Mouse (Mus musculus) T-helper 1 cell (primary cell): ENCODE data around the gene Apol9a.

Experiments used
- in situ Hi-C: fragments of 300-600 bp; cut with MboI, MseI; formaldehyde crosslinking; loops from one replicate; pipeline ENCODE4 v1.15.1; 2025; ENCODE audit warnings: high pct_unique_total_duplicates

Apol9a gene

DNA sequence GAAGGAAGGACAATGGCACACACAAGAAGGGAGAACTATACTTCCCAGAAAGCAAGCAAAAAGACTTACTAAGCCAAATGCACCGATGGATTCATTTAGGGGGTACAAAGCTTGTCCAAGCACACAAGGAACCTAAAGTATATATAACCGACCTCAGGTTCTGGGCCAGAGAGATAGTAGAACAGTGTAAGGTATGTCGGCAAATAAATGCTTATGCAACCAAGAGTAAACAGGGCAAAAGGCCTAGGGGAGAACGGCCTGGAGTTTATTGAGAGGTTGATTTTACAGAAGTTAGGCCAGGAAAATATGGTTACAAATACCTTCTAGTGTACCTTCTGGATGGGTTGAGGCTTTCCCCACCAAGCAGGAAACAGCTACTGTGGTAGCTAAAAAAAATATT is 33.5 kb downstream of the Apol9a start:
- in situ Hi-C loops = no loop called here

DNA sequence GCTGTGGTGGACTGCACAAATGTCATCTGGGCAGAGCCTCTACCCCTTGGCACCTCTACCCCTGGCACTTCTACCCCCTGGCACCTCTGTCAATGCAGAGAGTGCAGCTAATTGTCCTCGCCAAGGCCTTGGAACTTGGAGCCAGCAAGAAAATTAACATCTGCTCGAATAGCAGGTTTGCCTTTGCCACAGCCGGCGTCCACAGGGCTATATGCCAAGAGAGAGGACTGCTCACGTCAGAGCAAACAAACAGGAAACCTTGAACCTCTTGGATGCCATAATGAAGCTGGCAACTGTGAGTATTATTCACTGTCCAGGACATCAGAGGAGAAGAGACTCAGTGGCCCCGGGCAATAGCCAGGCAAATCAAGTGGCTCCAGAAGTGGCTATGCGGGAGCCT is 34.0 kb downstream of the Apol9a start:
- in situ Hi-C loops = no loop called here

DNA sequence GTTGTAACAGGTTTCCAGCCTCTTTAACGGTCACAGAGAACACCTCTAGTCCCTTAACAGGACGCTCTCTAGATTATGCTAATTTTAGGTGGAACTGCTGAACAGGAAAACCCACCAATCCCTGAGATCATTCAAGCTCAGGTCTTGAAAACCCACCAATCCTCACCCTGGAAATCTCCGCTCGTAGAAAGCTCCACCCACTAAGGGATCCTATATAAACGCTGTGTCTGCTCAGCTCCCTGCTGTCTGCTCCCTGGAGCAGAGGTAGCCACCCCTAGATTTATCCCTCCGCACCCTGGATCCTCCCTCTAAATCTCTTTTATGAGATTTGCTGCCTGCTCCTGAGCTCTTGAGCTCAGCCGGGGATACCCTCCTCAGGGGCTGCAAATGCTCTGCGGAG is 40.3 kb downstream of the Apol9a start:
- in situ Hi-C loops = no loop called here

DNA sequence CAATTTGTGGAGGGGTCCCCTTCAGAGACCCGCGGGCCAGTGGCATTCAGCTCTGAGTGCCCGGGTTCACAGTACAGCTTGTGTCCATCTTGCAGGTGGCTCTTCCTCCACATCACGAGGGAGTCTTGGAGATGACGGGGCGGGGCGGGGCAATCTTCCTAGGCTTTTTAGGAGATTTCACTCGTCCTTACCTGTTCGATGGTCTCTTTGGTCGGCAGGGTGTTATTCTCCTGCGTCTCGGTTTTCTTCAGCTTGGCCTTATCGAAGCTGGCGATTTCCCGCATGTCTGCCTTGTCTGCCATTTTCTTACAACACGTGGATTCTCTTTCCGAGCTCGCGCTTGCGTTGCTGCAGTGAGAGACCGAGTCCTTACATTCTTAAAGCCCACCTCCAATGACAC is 41.0 kb downstream of the Apol9a start:
- in situ Hi-C loops = no loop called here

DNA sequence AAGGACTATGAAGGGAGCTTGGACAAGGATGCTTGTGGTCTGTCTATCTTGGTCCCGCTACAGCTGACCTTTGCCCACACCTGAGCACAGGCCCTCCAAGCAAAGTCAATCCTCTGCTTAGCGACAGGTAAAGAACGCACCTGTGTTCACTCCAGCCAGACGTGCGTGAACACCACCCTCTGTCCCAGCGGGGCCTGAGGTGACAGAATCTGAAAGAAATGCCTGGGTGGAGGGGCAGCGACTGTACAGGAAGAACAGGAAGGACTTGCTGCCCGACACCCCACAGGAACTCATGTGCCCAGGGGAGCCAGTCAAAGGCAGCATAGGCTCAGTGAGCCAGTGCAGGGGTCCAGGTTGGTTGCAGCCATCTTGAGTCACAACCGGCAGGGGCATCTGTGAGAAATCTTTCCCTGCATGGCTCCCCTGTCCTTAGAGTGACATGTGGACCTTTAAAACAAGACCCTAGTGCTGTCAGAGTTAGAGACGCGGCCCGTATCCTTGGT is 42.1 kb downstream of the Apol9a start:
- in situ Hi-C loops = no loop called here

DNA sequence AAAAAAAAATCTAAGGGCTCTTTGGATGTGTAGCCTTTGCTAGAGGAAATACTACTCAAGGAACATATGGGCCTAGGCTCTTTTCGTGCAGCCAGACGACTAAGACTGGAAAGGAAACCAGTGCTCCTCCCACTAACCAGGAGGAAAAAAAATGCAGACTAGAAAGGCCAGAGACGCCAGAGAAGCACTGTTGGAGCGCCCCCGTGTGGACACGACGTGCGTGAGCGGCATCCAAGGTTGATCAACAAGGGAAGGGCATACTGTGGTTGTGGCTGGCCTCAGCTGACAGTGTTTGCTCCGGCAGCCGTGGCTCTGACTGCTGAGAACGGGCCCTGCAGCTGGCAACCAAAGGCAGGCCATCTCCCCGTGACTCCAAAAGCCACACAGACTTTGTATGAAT is 42.8 kb downstream of the Apol9a start:
- in situ Hi-C loops = no loop called here

DNA sequence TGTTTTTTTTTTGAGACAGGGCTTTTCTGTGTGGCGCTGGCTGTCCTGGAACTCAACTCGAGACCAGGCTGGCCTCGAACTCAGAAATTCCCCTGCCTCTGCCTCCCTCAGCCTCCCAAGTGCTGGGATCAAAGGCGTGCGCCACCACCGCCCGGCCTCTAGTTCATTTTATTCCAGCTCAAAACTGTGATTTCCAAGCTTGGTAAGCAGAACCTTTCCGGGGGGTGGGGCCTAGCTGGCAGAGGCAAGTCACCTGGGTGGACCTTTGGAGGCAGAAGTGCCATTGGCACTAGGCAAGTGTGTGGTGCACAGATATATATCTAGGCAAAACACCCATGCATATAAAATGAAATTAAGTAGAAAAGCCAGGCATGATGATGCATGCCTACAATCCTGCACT is 43.4 kb downstream of the Apol9a start:
- in situ Hi-C loops = no loop called here

DNA sequence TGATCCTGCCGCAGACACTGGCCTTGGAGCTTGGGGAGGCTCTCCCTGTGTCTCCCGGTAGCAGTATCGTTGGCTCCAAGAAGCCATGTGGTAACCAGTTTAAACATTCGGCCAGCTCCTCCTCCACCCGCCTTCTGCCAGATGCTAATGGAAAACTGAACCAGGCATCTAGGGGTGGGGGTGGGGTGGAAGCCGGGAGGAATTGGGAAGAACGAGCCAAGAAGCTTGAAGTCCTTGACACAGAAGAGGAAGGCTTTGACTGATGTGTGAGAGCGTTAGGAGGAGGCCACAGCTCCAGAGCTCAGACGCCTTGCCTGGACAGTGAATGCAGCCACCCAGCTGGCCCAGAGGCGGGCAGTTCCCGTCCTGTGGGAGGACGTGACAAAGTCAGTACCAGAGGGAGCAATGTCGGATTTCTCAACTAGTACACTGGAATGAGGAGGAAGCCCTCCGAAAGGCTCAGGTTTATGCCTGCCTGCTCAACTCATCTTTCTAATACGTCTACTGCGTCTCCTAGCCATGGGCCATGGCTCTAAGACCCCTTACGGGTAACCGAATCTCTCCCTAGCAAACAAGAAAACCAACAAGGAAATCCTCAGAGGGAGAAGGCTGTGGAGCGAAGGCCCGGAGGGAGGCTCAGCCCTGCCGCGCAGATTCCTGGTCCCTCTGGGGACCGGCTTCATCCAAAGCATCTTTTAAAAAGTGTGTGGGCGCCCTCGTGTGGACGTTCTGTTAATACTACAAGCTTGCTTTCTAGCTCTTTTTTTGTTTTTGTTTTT is 44.0 kb downstream of the Apol9a start:
- in situ Hi-C loops = no loop called here

DNA sequence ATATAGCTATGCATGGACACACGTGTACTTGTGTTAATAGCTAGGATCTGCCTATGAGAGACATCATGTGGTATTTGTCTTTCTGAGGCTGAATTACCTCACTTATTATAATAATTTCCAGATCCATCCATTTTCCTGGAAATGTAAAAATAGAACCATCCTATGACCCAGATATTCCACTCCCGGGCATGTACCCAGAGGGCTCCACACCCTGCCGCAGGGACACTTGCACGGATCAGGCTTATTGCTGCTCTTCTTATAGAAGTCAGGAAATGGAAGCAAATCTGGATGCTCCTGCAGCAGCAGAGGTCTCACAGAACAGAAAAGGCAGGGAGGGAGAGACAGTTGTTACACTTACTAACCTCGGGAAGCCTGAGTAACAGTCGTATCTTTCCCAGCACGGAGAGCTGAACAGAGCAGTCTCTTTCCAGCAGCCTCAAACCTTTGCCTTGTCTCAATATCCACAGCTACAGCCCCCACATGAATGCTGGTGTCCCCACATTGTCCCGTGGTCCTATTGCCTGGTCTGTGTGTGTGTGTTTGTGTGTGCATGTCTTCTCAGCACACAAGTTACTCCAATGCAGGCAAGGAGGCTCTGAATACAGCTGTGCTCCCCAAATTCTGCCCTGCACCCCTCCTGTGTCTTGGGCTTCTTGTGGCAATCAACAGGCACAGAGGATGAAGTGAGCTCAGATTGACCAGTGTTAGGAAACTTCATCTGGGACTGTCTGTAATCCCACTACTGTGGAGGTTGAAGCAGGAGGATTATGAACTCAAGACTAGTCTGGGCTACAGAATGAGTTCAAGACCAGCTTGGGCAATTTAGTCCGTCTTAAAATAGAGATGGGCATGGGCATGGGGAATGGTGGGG is 45.0 kb downstream of the Apol9a start:
- in situ Hi-C loops = no loop called here

DNA sequence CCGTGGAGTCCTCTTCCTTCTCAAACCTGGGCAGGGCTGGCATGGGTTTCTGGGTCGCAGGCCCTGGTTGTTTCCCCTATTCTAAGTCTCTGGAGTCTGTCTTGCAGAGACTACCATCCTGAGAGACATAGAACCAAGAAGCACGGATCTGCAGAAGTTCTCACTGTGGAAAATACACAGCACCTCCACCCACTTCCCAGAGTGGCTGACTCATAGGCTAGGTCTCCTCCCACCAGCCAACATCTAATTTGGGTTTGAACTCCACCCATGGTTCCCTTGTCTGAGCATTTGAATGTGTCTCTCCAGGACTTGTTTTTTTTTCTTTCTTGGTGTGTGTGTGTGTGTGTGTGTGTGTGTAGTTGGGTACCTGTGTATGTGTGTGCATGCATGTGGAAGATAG is 46.9 kb downstream of the Apol9a start:
- in situ Hi-C loops = no loop called here

DNA sequence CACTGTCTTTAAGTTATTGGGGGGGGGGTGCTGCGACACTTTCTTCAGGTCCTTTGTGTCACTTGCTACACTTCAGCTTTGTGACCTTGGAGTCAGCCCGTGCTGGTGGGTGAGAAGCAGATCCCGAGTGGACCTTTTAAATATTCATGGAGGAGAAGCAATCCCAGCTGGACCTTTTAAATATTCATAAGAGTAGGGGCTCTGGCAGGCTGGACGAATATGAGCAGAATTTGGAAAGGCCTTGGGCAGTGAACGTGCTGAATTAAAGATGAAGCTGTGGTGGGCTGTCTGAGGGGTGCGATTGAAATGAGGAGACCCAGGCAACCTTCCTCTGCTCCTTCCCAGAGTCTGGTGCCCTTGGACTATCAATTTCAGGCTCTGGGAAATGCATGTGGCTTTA is 47.4 kb downstream of the Apol9a start:
- in situ Hi-C loops = no loop called here

DNA sequence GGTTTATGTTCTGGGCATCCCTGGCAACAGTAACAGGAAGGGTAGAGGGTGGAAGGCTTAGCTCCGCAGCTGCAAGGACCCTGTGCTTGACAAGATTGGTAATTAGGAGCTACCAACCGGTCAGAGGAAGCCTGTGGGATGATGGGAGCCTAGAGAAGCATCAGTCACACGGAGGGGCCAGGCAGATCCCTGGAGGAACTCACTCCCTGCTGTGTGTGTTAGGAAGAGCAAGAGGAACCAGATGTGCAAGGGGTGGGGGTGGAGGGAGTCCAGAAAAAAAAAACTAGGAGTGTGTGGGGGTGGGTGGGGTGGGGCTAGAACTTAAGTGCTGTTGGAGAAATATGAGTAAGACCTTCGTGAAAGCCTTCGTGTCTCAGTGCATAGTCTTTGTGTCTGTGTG is 48.0 kb downstream of the Apol9a start:
- in situ Hi-C loops = no loop called here

DNA sequence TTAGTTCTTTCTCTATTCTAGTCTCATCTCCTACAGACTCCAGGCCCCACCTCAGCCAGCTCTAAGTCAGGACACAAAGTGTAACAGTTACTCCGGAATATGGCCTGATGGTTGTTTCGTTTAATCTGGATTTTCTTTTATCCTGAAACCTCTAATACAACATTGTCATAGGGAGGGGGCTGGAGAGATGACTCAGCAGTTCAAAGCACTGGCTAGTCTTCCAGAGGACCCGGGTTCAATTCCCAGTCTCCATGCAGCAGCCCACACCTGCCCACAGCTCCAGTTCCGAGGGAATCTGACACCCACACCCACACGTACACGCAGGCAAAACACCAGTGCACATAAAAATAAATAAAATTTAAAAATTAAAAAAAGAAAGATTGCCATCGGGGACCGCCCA is 51.0 kb downstream of the Apol9a start:
- in situ Hi-C loops = no loop called here

DNA sequence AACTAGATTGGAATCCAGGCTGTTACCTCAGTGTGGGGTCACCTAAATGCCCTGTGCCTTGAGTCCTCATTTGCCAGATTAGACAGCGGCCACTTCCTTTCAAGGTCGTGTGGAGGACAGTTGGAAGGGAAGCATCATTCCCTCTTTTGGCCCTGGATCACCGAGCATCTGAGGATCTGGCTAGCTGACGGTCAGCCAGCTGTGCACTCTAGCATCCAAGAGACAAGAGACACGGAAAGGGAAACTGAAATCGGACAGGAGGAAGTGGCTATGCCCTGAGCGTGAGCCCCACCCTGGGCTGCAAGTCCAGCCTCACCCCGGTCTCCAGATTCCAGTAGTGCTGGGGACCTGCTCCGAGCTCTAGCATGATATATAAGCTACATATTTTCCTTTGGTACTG is 51.4 kb downstream of the Apol9a start:
- in situ Hi-C loops = no loop called here

DNA sequence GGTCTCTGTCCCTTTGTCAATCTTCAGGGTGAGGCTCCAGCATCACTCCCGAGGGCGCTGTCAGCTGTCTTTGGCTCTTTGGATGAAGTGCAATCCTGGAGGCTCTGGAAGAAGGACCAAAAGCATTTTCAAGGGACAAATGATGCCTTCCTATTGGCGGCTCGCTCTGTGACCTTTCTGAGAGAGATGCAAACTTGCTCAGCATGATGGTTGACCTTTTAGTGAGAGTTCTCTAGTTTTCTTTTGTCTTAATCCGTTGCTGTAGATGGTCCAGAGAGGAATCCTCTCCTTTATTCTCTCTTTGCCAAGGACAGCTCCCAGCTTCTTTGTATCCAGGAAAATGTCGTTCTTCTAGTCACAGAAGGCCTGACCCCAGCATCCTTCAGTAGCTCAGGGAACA is 51.9 kb downstream of the Apol9a start:
- in situ Hi-C loops = no loop called here

DNA sequence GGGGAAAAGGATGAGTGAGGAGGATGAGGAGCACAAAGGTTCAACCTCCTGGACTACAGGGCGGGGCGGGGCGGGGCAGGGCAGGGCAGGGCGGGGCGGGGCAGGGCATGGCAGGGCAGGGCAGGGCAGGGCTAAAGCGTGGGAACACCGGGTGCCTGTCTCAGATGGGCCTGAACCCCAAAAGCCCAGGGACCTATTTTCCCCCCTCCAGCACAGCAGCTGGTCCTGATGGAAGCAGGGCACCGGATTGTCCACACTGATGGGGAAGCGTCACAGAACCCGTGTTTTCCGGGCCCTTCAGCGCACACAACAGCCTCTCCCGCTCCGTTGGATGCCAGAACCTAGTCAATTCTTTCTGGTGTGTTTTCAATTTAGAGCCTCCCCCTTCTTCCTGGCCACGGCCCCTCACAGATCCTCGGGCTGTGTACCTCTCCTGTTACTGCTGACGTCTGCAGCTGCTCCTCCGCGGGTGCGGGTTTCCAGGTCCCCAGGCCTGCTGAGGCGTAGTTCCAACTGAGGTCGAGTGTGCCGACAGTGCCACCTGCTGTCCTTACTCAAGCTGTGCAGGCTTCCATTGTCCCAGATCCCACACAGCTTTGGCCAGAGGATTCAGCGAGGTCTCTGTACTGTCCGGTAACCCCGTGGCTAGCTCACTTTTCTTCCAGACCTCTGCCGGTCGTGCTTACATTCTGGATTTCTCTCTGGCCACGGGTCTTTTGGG is 52.5 kb downstream of the Apol9a start:
- in situ Hi-C loops = no loop called here

DNA sequence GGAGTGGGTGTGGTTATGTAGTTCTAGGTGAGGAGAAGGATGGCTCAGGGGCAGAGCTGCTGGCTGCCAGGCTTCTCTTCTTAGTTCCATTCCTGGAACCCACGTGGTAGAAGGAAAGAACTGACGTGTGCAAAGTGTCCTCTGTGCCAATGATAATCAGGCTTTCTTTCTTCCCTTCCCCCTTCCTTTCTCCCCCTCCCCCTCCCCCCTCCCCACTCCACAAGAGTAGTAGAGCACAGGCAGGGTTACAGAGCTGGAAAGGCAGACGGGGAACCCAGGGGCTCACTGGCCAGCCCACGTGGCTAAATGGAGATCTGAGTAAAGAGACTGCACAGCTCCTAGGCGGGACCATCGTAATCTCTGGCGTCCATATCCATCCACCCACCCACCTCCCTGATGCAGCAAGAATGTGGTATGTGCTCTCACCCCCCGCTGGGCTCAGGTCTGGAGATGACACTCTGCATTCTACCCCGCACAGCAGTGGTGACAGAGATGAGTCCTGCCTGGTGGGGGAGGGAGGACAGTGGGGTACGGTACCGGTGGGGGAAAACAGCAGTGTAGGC is 54.6 kb downstream of the Apol9a start:
- in situ Hi-C loops = no loop called here

DNA sequence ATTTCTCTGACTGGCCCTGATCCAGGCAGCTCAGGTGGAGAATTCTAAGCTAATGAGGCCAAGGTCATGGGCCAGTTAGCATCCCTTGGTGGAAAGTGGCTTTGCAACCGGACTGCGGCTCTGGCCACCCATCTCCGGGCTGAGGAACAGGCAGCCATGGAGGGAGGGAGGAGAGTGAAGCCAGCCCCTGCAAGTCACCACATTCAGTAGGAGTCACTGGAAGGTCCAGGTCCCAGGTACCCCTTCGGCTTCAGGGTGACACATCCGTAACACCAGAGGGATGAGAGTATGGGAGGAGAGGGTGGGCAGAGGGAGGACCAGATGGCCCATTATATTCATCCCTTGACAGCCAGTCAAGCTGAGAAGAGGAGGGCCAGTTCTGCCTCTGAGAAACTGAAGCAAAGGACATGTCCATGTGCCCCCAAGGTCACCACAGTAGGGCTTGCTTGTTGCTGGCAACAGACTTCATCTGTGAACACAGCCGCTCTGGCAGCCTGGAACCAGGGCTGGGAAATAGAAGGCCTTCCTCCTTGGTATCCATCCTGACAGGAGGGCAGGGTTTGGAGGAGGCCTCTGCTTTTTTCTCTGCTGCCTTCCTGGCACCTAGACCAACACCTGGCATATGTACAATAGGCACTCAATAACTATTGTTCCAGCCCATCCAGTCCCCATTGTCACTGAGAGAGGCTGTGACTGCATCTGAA is 55.9 kb downstream of the Apol9a start:
- in situ Hi-C loops = no loop called here

DNA sequence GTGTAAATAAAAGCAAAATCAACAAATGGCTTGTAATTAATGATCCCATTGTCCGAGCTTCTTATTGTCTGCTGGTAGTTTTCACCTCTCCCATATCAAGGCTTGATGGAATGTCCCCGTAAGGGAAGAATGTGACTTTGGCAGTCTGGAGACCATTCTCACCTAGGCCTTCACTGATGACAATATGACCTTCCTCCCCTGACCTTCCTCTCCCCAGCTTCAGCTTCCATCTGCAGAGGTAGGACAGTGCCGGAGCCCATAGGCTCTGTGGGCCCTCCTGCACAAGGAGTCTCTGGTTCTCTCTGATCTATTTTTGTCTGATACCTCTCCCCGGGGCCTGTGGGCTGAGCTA is 56.5 kb downstream of the Apol9a start:
- in situ Hi-C loops = no loop called here
